Mouse (Mus musculus) adrenal gland, postnatal 4 days (tissue): ENCODE measurements around the gene Mrps18a. TPM values are rescaled to one million over a fixed set of nuclear protein-coding genes. Genes with fewer than 3 reads are reported as not detected.

ENCODE experiments used
- DNase-seq, 2 experiments: peaks; one replicate each; pipeline ENCODE4 v3.0.0; 2021 to 2022; ENCODE audit warnings: low spot score in 2 of 2, mixed read lengths in 2 of 2
- total RNA-seq, 2 experiments: library from RNA; stranded (reverse); gene quantifications; 2 replicates each; pipeline ENCODE4 v1.2.3; 2021

The Mrps18a gene
- total RNA-seq, 2 experiments from 2014 or later = 94.1 to 101 TPM

DNA sequence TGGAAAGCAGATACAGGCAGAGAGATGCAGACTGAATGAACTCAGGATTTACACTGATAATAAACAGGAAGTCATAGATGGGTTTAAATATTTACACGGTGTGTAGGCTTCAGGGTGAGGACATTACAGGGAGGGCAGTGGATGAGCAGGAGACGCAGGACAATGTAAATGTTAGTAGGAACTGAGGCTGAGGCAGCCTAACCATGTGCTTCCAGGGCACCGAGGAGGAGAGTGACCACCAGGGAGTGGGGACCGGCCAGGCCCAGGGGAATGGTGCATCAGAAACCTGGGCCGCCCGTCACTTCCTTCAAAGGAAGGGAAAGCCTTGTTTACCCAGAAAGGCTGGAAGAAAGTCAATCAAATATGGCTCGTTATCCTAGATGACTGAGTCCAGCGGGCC, 12.3 kb upstream of the Mrps18a start:
- DNase-seq = no peak

DNA sequence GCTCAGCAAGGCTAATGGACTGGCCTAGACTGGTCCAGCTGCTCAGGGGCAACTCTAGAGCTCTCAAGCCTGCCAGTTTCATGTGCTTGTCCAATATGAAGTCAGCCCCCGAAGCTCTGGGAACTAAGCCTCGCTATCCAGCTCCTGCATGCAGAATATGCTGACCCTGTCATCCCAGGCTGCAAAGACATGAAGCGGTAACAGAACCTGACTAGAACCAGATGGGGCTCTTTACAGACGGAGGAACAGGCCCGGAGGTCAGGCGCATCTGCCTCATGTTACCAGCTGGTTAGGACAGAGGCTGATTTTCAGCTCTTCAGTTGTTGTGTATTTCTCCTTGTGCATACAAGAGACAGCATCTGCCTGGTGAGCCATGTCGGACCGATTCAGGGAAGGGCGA, 8.9 kb upstream of the Mrps18a start:
- DNase-seq = no peak

DNA sequence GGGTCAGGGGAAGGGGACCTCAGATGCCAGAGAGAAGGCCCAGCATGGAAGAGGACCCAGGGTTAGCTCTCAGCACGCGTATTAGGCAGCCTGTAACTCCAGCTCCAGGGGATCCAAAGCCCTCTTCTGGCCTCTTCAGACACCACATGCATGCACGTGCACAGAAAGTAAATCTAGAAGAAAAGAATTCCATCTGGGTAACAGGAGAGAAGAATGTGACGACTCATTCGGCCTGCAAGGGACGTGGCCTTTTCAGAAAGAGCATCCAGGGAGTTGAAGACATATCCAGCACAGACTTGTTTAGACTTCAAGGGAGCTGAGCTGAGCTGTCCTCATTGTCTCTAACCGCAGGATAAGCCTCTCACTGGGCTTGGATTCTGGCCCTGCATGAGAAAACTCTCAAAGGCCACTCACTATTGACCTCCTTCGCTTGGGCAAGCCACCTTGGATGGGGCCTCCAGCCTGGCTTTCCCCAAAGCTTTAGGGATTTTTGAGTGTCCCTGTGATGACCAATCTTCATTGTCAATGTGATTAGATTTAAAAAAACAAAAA, 8.1 kb upstream of the Mrps18a start:
- DNase-seq = no peak

- no peak for DNase-seq
Measured at GRCm38 (mm10) chr17:46104487-46104886, 6.3 kb upstream of the Mrps18a start.

- no peak for DNase-seq
Measured at GRCm38 (mm10) chr17:46108286-46108685, 2.5 kb upstream of the Mrps18a start.

- DNase-seq = no peak
Measured at GRCm38 (mm10) chr17:46115489-46115888, 4.7 kb downstream of the Mrps18a start.

DNA sequence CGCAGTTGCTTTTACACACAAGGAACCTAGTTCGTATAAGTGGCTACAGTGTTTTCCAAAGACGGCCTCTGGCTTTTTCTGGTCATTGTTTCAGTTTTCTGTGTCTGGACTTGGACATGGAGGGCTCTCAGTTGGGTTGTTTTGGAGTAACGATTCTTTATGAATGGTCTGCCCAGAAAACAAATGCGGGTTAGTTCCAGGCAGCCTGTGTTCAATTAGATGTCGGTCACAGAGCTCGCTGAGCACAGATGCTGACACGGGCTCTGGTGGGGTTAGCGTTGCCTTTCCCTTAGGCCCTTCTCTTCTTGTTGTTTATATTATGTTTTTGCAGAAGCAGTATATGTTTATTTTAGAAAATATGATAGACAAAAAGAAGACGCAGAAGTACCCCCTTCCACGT, 5.4 kb downstream of the Mrps18a start:
- DNase-seq = no peak

- DNase-seq = no peak
Measured at GRCm38 (mm10) chr17:46116881-46117280, 6.1 kb downstream of the Mrps18a start.

- no peak for DNase-seq
Measured at GRCm38 (mm10) chr17:46117623-46118422, 7.0 kb downstream of the Mrps18a start.

- no peak for DNase-seq
Measured at GRCm38 (mm10) chr17:46118423-46118850, 7.7 kb downstream of the Mrps18a start.

- no peak for DNase-seq
Measured at GRCm38 (mm10) chr17:46119641-46120040, 8.9 kb downstream of the Mrps18a start.

DNA sequence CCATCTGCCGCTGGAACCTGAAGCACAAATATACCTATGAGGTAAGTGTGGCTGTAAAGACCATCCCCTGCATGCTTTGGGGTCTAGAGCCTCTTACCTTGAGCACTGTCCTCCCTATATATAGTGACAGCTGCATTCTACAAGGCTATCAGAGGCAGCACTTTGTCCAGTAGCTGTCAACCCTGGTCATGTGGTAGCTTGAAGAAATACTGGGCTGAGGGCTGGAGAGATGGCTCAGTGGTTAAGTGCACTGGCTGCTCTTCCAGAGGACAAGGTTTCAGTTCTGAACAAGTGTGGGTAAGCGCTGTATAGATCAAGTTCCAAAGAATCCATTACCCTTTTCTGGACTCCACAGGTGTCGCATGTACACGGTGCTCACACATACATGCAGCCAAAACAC, 12.0 kb downstream of the Mrps18a start:
- DNase-seq = no peak

GRCm38 (mm10) chr17:46123285-46123684, 12.5 kb downstream of the Mrps18a start:
- DNase-seq = no peak

DNA sequence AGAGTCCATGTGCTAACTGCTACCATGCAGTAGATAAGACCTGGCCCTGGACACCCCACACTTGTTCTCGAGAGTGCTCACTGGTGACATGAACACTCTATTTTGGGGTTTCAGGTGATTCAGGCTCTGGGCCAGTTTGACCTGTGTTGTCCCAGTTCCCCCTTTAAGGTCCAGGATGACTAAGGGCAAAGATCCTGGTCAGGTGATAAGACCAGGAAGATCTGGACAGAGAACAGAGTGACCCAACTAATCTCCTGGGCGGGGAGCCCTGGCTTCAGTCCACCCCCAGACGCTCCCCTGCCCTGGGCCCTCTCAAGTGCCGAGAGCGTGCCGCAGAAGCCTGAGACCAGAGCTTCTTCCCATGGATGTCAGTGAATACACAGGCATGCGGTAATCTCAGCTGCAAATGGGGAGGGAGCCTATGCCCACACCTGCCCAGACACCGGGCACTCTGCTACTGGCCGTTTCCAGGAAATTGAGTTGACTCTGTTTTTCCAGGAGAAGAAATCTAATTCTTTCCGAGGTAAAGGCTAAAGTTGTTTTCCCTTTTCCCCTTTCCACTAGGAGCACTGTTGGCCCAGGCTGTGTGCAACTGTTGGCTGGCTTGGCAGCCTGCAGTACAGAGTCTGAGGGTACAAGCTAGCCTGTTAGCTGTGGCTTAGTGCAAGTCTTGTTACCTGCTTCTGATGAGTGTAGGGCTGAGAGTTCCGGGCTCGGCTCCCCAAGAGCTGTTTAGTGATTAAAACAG, 13.3 kb downstream of the Mrps18a start:
- DNase-seq = no peak

DNA sequence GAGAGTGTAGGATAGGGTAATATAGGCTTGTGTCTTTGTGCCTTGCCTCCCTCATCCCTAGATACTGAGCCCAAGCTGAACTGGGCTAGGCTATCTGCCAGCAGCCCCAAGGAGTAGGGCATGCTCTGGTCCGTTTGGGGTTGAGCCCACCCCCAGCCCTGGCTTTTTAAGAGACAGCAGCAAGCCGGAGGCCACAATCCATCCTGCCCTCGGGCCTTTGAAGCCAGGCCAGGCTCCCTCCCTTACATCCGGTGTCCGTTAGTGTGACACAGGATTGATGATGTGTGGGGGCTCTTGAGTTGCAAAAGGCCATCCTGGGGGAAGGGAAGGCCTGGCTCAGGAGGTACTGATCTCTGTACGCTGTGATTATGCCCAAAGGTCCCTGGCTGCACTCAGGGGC, 15.8 kb downstream of the Mrps18a start:
- no peak for DNase-seq

DNA sequence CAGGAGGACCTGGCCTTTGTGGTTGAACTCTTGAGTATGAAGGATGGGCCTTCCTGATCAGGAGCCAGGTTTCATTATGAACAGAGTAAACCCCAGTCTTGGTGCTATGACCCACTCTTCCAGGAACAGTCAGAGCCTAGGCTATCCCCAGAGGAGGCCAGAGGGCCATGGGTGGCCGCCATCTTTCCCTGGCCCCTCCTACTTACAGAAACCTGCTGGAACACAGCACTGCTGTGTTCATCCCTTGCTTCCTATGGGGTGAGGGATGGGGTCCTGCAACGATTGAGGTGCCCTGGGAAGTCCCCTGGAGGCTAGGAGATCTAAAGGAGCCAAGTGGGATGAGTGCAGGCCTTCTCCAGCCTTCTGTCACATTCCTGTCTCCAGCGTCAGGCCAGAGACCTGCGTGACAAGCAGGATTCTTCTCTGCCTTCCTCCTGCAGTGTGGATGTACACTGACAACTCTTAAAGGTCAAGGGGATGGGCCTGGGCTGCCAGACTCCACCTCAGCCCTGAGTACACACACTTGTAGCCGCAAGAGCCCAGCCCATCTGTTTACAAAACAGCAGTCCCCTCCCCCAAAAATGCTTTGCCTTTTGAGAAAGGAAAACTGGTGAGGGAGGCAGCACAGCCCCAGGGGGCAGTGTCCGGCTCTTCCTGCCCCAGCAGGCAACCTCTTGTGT, 17.2 kb downstream of the Mrps18a start:
- DNase-seq = no peak

DNA sequence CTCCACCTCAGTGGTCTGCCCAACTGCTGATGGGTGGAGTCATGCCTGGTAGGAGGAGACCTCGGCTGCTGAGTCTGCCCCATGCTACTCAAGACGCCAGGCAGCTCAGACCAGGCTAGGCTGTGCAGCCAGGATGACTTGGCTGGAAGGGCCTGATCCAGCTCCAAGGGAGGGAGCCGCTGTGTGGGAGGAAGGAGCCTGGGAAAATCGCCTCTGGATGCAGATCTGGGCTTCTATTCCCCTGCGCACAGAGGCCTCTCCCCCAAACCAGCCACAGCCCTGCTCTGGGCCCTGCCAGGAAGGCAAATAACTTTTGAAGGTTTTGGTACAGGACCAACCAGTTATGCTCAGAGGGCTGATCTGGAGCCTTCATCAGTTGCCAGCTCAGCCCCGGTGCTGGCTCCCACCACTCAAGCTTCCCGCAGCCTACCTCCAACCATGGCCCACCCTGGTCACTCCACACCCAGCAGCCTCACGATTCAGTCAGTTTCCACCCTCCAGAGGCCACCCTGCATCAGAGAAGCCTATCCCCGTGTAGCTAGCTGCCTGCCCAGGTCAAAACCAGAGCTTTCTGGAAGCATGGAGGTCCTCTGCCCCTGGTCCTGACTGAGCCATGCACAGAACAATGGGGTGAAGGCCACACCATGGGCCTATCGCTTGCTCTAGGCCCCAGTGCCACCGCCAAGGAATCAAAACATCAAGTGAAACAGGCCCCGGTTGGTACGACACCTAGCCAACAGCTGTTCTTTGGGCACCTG, 19.1 kb downstream of the Mrps18a start:
- no peak for DNase-seq

DNA sequence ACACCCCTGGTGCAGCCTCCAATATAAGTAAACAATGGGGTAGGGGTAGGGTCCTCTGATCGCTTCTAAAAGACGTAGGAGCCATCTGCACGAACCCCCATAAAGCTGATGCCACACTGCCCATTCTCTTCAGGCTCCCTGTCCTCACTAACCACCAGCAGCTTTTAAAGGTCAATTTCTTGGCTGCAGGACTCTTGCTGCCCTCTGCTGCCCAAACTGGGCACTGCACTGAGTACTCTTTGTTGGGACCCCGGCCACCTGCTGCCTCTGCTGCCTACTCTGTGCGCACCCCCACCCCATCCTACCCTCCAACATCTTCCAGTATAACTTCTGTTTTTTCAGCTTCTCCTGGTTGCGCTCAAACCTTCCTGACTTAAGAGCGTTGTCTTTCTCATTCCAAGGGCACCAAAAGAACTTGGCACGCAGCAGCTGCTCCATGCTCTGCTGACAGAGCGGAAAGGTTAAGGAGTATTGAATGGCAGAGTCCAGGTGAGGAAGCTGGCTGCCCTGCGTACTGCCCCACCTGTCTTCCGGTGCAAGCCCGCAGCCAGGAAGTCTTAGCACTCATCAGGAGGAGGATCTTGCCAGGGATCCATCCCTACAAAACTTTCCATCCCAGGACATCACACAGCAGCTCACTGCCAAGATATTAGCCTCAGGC, 21.4 kb downstream of the Mrps18a start:
- peak in 1 of 2 experiments; percentile 51 for DNase-seq

DNA sequence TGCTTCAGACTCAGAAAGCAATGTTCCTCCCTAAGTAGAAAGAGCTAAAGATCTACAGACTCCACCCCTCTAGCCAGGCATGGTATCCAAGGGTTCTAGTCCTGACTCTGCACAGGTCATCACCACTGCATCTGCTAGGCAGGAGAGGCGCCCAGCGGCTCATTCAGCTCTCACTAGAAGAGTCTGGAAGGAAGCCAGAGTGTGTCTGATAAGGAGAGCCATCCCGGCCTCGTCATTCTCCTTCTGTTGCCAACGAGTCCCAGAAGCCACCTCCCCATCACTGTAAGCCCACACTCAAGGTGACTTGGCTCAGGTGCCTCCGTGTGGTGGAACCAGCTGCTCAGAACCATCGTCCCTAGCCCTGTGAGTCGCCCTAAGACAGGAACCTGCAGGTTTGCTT, 22.1 kb downstream of the Mrps18a start:
- DNase-seq = no peak

DNA sequence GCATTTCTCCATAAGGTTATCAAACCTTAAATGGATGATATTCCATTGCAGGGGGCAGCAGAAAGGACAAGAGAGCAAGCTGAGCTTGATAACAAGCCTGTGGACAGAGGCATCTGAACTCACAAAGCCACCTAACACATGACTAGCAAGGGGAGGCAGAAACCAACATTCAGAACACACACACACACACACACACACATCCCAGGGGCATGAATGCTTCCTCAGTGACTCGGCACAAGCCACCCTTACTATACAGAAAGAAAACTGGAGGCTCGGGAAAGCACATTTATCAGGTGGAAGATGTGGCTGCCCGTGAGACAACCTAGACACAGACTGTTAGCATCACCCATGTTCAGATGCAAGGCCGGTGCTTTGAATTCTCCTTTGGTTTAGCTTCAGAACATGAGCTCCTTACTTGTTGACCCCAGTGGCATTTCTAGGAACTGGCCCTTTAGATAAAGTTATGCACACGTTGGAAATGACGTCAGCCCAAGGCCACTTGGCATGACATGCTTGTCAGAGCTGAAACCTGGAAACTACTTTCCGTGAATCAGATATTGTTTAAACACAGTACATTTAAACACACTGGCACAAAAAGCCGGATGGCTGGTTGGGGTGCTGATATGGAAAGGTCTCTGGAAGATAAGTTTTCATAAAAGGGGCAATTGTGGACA, 27.9 kb downstream of the Mrps18a start:
- DNase-seq = no peak
